Mouse (Mus musculus) lung, embryonic 14.5 days (tissue): ENCODE results near the gene Hmcn1. TPM values are rescaled to one million over a fixed set of nuclear protein-coding genes. Genes with fewer than 3 reads are reported as not detected.

Source experiments
- ATAC-seq: fragments of 200-750 bp; cut with Nextera tagmentation; 2 replicates; pipeline ENCODE4 v1.8.0; 2017; ENCODE audit warnings: mild to moderate bottlenecking, moderate TSS enrichment, moderate library complexity; ENCODE audit not compliant: insufficient read depth
- DNase-seq: peaks from one replicate; pipeline ENCODE4 v3.0.0-alpha.2; 2015
- H3K27ac ChIP-seq: fragments of 300-500 bp; sonication (generic); 2 replicates; pipeline ENCODE4 v1.5.1; 2014; ENCODE audit warnings: low read depth, mild to moderate bottlenecking, moderate library complexity
- H3K27me3 ChIP-seq: fragments of 300-500 bp; sonication (generic); 2 replicates; pipeline ENCODE4 v1.6.1; 2014; ENCODE audit warnings: low read length, control low read depth; ENCODE audit not compliant: insufficient read depth
- H3K36me3 ChIP-seq: fragments of 300-500 bp; sonication (generic); 2 replicates; pipeline ENCODE4 v1.6.1; 2014; ENCODE audit warnings: control low read depth; ENCODE audit not compliant: insufficient read depth
- H3K4me1 ChIP-seq: fragments of 300-500 bp; sonication (generic); 2 replicates; pipeline ENCODE4 v1.6.1; 2014; ENCODE audit warnings: antibody characterized with exemption, control low read depth; ENCODE audit not compliant: insufficient read depth
- H3K4me2 ChIP-seq: fragments of 300-500 bp; sonication (generic); 2 replicates; pipeline ENCODE4 v1.6.1; 2014; ENCODE audit warnings: mild to moderate bottlenecking
- H3K4me3 ChIP-seq: fragments of 300-500 bp; sonication (generic); 2 replicates; pipeline ENCODE4 v1.5.1; 2014; ENCODE audit warnings: low read depth, low read length
- H3K9ac ChIP-seq: fragments of 300-500 bp; sonication (generic); 2 replicates; pipeline ENCODE4 v1.6.1; 2014
- H3K9me3 ChIP-seq: fragments of 300-500 bp; sonication (generic); 2 replicates; pipeline ENCODE4 v1.6.1; 2016; ENCODE audit warnings: low read depth, low read length, control low read depth
- CTCF ChIP-seq: IDR thresholded peaks from 2 replicates; pipeline ENCODE4 v1.5.1; 2016; ENCODE audit warnings: antibody characterized with exemption, low read depth
- WGBS: fragments of 180-500 bp; shearing (Covaris S2); extraction: QIAGEN DNeasy Blood & Tissue Kit; methylation state at CpG from one replicate; pipeline ENCODE4 v1.1.7; 2014; 5-methylcytosine and 5-hydroxymethylcytosine counted together
- polyA plus RNA-seq: library from polyadenylated mRNA; unstranded; fragments of >200 nt; fragmentation: Nextera tagmentation; extraction: Ambion mirVana; gene quantifications from 2 replicates; pipeline ENCODE4 v1.2.1, GENCODE M21; 2014

The Hmcn1 gene
- polyA plus RNA-seq, 1 experiment from 2014 or later = 17.1 TPM

DNA sequence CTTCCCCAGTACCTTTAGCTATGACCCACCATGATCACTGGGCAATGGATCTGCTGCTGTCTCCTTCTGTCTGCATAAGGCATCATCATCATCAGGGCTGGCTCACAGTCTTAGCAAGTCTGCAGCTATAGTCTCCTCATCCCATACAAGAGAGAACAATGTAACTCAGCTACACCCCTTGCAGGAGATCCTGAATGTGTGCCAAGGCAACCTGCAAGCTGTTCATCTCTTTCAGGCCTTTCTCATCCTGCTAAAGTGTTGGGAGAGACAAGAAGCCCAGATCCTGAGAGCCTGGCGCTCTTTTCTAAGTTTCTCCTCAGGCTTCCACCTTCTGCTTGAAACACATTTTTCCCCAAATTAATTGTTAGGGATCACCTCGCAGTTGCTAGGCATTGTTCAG, 135.5 kb downstream of the Hmcn1 start:
- Histone ChIP-seq H3K27me3 (no peaks in the 10 kb centered on the region), H3K9ac (no peak overlapping the region), H3K4me2 (no peak overlapping the region), H3K9me3 (no peaks in the 10 kb centered on the region), H3K4me3 (no peak overlapping the region), H3K36me3 (no peaks in the 10 kb centered on the region), H3K27ac (no peak overlapping the region), H3K4me1 (no peaks in the 10 kb centered on the region)
- DNase-seq (no peak), ATAC-seq (no peak)
- TF ChIP-seq CTCF = no peak
- 92% methylated on average over 2 of the region's 2 CpGs for WGBS

DNA sequence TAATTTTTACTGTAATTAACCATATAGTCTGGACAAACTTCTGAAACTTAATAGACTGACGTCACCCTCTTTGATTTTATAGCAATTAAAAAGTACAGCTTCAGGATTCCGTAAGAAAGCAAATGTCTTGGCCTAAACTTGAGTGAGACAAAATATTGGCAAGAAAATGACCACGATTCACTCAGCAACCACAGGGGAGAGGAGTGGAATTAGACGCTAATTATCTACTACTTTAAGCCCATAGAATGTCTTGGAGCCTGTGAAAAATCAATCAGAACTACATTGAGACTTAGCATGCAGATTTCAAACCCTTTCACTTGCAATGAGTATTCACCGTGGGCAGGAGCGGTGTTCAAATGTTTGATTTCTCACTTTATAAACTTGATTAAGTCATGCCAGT, 159.8 kb downstream of the Hmcn1 start:
- H3K27me3 ChIP-seq = no peaks in the 10 kb centered on the region
- WGBS = 84% methylated on average over 6 of the region's 6 CpGs
- H3K4me1 ChIP-seq = no peaks in the 10 kb centered on the region; the same call in 1 of the 2 replicates
- H3K9me3 ChIP-seq = no peaks in the 10 kb centered on the region
- DNase-seq (no peak), ATAC-seq (no peak)
- H3K36me3 ChIP-seq = no peaks in the 10 kb centered on the region
- TF ChIP-seq CTCF = no peak
- no peak overlapping the region for H3K4me2 ChIP-seq
- H3K9ac ChIP-seq = no peak overlapping the region
- H3K4me3 ChIP-seq = no peak overlapping the region
- no peak overlapping the region for H3K27ac ChIP-seq

DNA sequence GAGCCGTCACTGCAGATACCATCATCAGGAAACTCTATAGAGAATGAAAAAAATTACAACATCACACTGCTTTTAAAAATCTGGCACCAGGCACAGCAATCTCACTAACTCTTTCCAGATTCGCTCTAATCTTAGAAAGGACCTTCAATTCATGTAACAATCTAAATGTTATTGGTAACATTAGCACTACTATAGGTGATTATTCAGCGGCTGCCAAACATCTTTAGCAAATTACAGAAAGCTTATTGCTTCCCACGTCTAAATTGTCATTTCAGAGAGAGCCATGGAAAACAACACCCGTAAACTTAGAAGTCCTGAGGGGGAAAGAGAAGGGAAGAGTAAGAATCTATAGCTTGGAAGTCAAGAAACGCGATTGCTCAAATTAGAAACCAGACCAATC, 163.4 kb downstream of the Hmcn1 start:
- no peaks in the 10 kb centered on the region; the same call in 1 of the 2 replicates for H3K4me1 ChIP-seq
- no peaks in the 10 kb centered on the region for H3K36me3 ChIP-seq
- no peak overlapping the region for H3K27ac ChIP-seq
- WGBS = 69% methylated on average over 7 of the region's 7 CpGs
- no peak for TF ChIP-seq CTCF
- no peaks in the 10 kb centered on the region for H3K9me3 ChIP-seq
- H3K9ac ChIP-seq = no peak overlapping the region
- no peaks in the 10 kb centered on the region for H3K27me3 ChIP-seq
- ATAC-seq (no peak), DNase-seq (no peak)
- H3K4me2 ChIP-seq = no peak overlapping the region
- H3K4me3 ChIP-seq = no peak overlapping the region

DNA sequence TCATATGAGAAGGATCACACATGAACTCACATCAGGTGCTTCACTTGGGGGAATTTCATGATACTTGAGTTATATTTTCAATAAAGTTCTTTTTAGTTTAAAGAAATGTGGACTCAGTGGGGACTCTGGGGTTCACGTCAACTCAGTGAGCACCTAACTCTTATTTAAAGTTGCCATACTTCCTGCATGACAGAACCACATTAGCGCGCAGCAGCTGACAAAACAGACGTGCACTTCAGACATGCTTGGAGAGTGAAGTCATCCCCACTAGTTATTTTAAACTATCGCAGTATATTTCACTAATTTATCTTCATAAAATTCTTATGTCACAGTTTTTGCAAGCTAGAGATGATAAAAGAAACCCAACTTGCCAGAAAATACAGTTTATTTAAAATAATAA, 166.1 kb downstream of the Hmcn1 start:
- H3K27ac ChIP-seq = 0 out of 2 replicates have a peak overlapping the region, but pooled peaks have one; percentile 2
- WGBS = 32% methylated on average over 5 of the region's 5 CpGs
- TF ChIP-seq CTCF = no peak
- no peaks in the 10 kb centered on the region for H3K36me3 ChIP-seq
- no peaks in the 10 kb centered on the region for H3K27me3 ChIP-seq
- no peak overlapping the region for H3K4me3 ChIP-seq
- H3K4me1 ChIP-seq = no peaks in the 10 kb centered on the region; the same call in 1 of the 2 replicates
- H3K4me2 ChIP-seq = no peak overlapping the region
- no peak overlapping the region for H3K9ac ChIP-seq
- DNase-seq (peak; percentile 59), ATAC-seq (no peak)
- H3K9me3 ChIP-seq = no peaks in the 10 kb centered on the region

DNA sequence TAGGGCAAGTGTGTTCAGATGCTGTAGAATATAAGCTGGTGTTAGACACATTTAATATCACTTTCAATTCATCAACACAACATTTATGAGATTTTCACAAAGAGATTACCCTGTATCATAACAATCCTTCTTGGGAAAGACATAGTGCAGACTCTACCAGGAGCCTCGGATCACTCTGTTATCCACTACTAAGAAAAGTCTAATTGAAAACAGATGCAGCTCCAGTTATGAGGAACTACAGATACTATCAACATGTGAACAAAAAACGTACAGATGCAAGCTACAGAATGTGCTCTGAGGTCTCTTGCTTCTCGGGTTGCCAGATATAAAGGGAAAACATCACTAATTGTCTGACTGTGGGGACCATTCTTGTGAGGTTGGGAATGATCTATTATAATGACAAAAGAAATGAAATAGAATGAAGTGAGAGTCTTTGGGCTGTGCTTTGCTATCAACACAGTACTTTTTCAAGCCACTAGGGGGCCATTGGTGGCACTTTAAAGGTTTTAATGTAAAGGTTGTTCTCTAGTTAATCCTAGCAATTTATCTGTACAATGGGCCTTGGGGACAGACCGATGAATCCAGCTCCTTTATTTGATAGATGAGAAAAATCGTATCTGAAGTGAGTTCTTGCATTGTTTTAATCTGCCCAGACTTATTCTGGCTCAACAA, 168.8 kb downstream of the Hmcn1 start:
- H3K9me3 ChIP-seq = no peaks in the 10 kb centered on the region
- WGBS = 57% methylated on average over 5 of the region's 5 CpGs
- ATAC-seq (no peak), DNase-seq (peak; percentile 56)
- H3K4me3 ChIP-seq = no peak overlapping the region
- H3K27me3 ChIP-seq = no peaks in the 10 kb centered on the region
- TF ChIP-seq CTCF = peak; percentile 51
- no peaks in the 10 kb centered on the region for H3K36me3 ChIP-seq
- H3K4me1 ChIP-seq = no peaks in the 10 kb centered on the region
- no peak overlapping the region for H3K9ac ChIP-seq
- H3K27ac ChIP-seq = no peak overlapping the region
- H3K4me2 ChIP-seq = no peak overlapping the region

DNA sequence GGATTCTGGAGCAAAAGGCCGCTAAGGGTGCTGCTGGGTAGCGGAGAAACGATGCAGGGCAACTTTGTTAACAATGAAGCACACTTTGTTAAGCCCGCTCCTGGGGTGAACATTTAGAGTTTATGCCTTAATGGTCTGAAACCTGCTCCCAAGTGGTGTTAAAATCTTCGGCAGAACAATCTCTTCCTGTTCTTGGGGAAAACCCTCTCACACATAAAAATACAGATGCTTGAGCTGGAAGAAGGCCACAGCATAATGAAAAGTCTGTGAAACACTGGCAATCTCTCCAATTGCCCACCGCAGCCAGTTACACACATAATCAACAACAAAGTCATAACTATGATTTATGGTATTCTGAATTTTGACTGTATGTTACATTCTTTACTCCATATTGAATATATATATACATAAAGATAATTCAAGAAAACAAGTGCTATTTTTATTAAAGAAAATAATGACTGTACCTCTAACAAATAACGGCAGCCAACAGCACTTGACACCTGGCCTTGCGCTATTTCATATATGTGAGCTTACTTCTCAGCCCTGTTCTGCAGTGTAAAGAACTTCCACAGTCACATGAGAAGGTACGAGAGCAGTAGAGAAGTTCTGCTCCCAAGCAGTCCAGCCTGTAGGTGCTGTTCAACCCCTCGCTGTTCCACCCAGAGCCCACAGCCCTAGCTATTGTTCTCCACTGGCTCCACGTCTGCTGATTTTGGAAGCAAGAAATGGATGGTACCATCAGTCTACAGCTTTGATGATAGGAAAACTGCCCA, 177.0 kb downstream of the Hmcn1 start:
- Histone ChIP-seq H3K4me1 (no peaks in the 10 kb centered on the region), H3K9ac (no peak overlapping the region), H3K27ac (no peak overlapping the region), H3K4me2 (no peak overlapping the region), H3K9me3 (no peaks in the 10 kb centered on the region), H3K27me3 (no peaks in the 10 kb centered on the region), H3K36me3 (no peaks in the 10 kb centered on the region), H3K4me3 (no peak overlapping the region)
- 87% methylated on average over 11 of the region's 11 CpGs for WGBS
- no peak for TF ChIP-seq CTCF
- ATAC-seq (no peak), DNase-seq (no peak)

DNA sequence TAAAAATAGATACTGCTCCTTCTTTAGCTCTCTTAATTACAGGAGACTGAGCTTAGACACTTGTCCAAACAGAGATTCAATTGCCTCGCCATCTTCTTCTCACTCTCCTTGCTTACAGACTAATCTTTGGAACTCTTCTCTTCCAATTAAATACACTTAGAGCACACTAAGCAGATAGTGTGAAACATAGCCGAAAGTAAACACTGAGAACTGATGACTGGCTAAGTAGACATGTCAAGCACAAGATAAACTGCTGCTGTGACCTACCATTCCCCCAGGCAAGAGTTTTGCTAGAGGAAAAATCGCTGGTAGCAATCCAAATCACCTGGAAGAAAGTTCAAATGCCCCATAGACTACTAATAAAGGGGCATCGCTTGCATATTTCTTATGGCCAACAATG, 178.3 kb downstream of the Hmcn1 start:
- Histone ChIP-seq H3K9me3 (no peaks in the 10 kb centered on the region), H3K4me2 (no peak overlapping the region), H3K9ac (no peak overlapping the region), H3K4me3 (no peak overlapping the region), H3K36me3 (no peaks in the 10 kb centered on the region), H3K4me1 (no peaks in the 10 kb centered on the region), H3K27me3 (no peaks in the 10 kb centered on the region), H3K27ac (no peak overlapping the region)
- ATAC-seq = no peak
- DNase-seq = no peak
- 29% methylated on average over 4 of the region's 4 CpGs for WGBS
- TF ChIP-seq CTCF = no peak
